Mouse (Mus musculus): ENCODE data around the gene Clec4n.
"Not testable (repeated sequence)": the region's sequence is repeated elsewhere in the genome, so short reads cannot be mapped to it uniquely, and the experiment has no call there.

The Clec4n gene

GRCm38 (mm10) chr6:123293509-123293908 lies 63.9 kb downstream of the Clec4n start:
- DNase-seq: not testable (repeated sequence)
